Mouse (Mus musculus): ENCODE results near the gene Slc17a5.

GRCm38 (mm10) chr9:78615401-78616021, 27.7 kb upstream of the Slc17a5 start, which contains the start of gene Cd109:
- no peak for TF ChIP-seq FLI1 (IDR thresholded peaks at IDR 0.05; ENCODE audit: low read length)
- TF ChIP-seq GATA1 (IDR thresholded peaks at IDR 0.05; ENCODE audit: borderline replicate concordance, low read length): no peak
